Mouse (Mus musculus): Measurements from ENCODE around the gene Kel.

GRCm38 (mm10) chr6:41637393-41637792 is 66.7 kb downstream of the Kel start:
- TF ChIP-seq CTCF (IDR thresholded peaks at IDR 0.05; ENCODE audit: borderline replicate concordance, insufficient read depth, low read length) (no peak), POLR2A (IDR thresholded peaks at IDR 0.05; ENCODE audit: low read depth, low read length) (no peak)
